Mouse (Mus musculus) forebrain, embryonic 12.5 days (tissue): ENCODE measurements at regions not wholly inside any gene's neighbourhood (a gene's known extent, or its start where the extent isn't known, plus 50 kb on each side); places are given as distances from the start of the nearest gene placed in this dataset.

Experiments used
- ATAC-seq: fragments of 200-750 bp; cut with Nextera tagmentation; 2 replicates; pipeline ENCODE4 v1.8.0; 2017; ENCODE audit warnings: moderate TSS enrichment; ENCODE audit not compliant: low FRiP score
- H3K27ac ChIP-seq: fragments of 300-500 bp; sonication (generic); 2 replicates; pipeline ENCODE4 v1.5.1; 2016; ENCODE audit warnings: mild to moderate bottlenecking
- H3K27me3 ChIP-seq: fragments of 300-500 bp; sonication (generic); 2 replicates; pipeline ENCODE4 v1.6.1; 2016; ENCODE audit warnings: mild to moderate bottlenecking
- H3K36me3 ChIP-seq: fragments of 300-500 bp; sonication (generic); replicated peaks from 2 replicates; pipeline ENCODE4 v1.6.1; 2016; ENCODE audit warnings: mild to moderate bottlenecking
- H3K4me1 ChIP-seq: fragments of 300-500 bp; sonication (generic); 2 replicates; pipeline ENCODE4 v1.6.1; 2016
- H3K4me2 ChIP-seq: fragments of 300-500 bp; sonication (generic); 2 replicates; pipeline ENCODE4 v1.6.1; 2016; ENCODE audit warnings: mild to moderate bottlenecking, moderate library complexity
- H3K4me3 ChIP-seq: fragments of 300-500 bp; sonication (generic); replicated peaks from 2 replicates; pipeline ENCODE4 v1.5.1; 2016; ENCODE audit warnings: mild to moderate bottlenecking
- H3K9ac ChIP-seq: fragments of 300-500 bp; sonication (generic); 2 replicates; pipeline ENCODE4 v1.6.1; 2016; ENCODE audit warnings: mild to moderate bottlenecking
- H3K9me3 ChIP-seq: fragments of 300-500 bp; sonication (generic); 2 replicates; pipeline ENCODE4 v1.6.1; 2016
- WGBS: fragments of 180-500 bp; shearing (Covaris S2); methylation state at CpG from one replicate; pipeline ENCODE4 v1.1.7; 2016; 5-methylcytosine and 5-hydroxymethylcytosine counted together

- no peaks in the 10 kb centered on the region for H3K9me3 ChIP-seq
- no peaks in the 10 kb centered on the region for H3K27me3 ChIP-seq
- H3K4me2 ChIP-seq = no peak overlapping the region
- H3K9ac ChIP-seq = no peak overlapping the region
- no peak for ATAC-seq
- 53% methylated on average over 1 of the region's 1 CpGs for WGBS
- no peaks in the 10 kb centered on the region for H3K36me3 ChIP-seq
- no peak overlapping the region for H3K4me3 ChIP-seq
- no peak overlapping the region for H3K27ac ChIP-seq
- H3K4me1 ChIP-seq = no peaks in the 10 kb centered on the region
Observed at GRCm38 (mm10) chr8:29460119-29460518, 2012.6 kb downstream of the Poteg start.

GRCm38 (mm10) chr8:29492931-29493330, 2045.5 kb downstream of the Poteg start:
- Histone ChIP-seq H3K4me3 (no peak overlapping the region), H3K4me2 (no peak overlapping the region), H3K27me3 (no peaks in the 10 kb centered on the region), H3K9me3 (no peaks in the 10 kb centered on the region), H3K27ac (no peak overlapping the region), H3K36me3 (no peaks in the 10 kb centered on the region), H3K4me1 (no peaks in the 10 kb centered on the region), H3K9ac (no peak overlapping the region)
- 86% methylated on average over 2 of the region's 2 CpGs for WGBS
- ATAC-seq = no peak

GRCm38 (mm10) chr8:29527327-29527726, 2079.9 kb downstream of the Poteg start:
- H3K4me2 ChIP-seq = no peak overlapping the region
- no peaks in the 10 kb centered on the region for H3K4me1 ChIP-seq
- no peaks in the 10 kb centered on the region for H3K9me3 ChIP-seq
- H3K36me3 ChIP-seq = no peaks in the 10 kb centered on the region
- H3K27me3 ChIP-seq = no peaks in the 10 kb centered on the region
- H3K4me3 ChIP-seq = no peak overlapping the region
- no peak for ATAC-seq
- 90% methylated on average over 1 of the region's 1 CpGs for WGBS
- no peak overlapping the region for H3K27ac ChIP-seq
- no peak overlapping the region for H3K9ac ChIP-seq

GRCm38 (mm10) chr8:29531565-29531964, 2084.1 kb downstream of the Poteg start:
- no peak overlapping the region for H3K27ac ChIP-seq
- no peak overlapping the region for H3K4me2 ChIP-seq
- H3K27me3 ChIP-seq = no peaks in the 10 kb centered on the region
- WGBS = 65% methylated on average over 4 of the region's 4 CpGs
- H3K9me3 ChIP-seq = no peaks in the 10 kb centered on the region
- no peak overlapping the region for H3K4me3 ChIP-seq
- no peak overlapping the region for H3K9ac ChIP-seq
- no peak for ATAC-seq
- no peaks in the 10 kb centered on the region for H3K36me3 ChIP-seq
- H3K4me1 ChIP-seq = no peaks in the 10 kb centered on the region

- H3K27me3 ChIP-seq = no peaks in the 10 kb centered on the region
- no peak overlapping the region for H3K27ac ChIP-seq
- no peaks in the 10 kb centered on the region for H3K4me1 ChIP-seq
- ATAC-seq = no peak
- WGBS = 86% methylated on average over 2 of the region's 2 CpGs
- no peaks in the 10 kb centered on the region for H3K9me3 ChIP-seq
- H3K4me2 ChIP-seq = no peak overlapping the region
- H3K36me3 ChIP-seq = no peaks in the 10 kb centered on the region
- H3K4me3 ChIP-seq = no peak overlapping the region
- H3K9ac ChIP-seq = no peak overlapping the region
Observed at GRCm38 (mm10) chr8:29538016-29538415, 2090.5 kb downstream of the Poteg start.

- Histone ChIP-seq H3K4me1 (no peaks in the 10 kb centered on the region; the same call in 1 of the 2 replicates), H3K9me3 (no peaks in the 10 kb centered on the region), H3K4me2 (no peak overlapping the region), H3K36me3 (no peaks in the 10 kb centered on the region), H3K27ac (no peak overlapping the region), H3K4me3 (no peak overlapping the region), H3K9ac (no peak overlapping the region), H3K27me3 (no peaks in the 10 kb centered on the region)
- 82% methylated on average over 3 of the region's 3 CpGs for WGBS
- ATAC-seq = no peak
Observed at GRCm38 (mm10) chr8:29539856-29540255, 2092.4 kb downstream of the Poteg start.

- Histone ChIP-seq H3K27me3 (no peaks in the 10 kb centered on the region), H3K4me1 (no peaks in the 10 kb centered on the region; the same call in 1 of the 2 replicates), H3K4me2 (no peak overlapping the region), H3K9ac (no peak overlapping the region), H3K36me3 (no peaks in the 10 kb centered on the region), H3K9me3 (no peaks in the 10 kb centered on the region), H3K27ac (no peak overlapping the region), H3K4me3 (no peak overlapping the region)
- 22% methylated on average over 5 of the region's 5 CpGs for WGBS
- ATAC-seq = peak; percentile 94
Observed at GRCm38 (mm10) chr8:29544142-29544541, 2096.7 kb downstream of the Poteg start.

- ATAC-seq = no peak
- WGBS = 86% methylated on average over 6 of the region's 6 CpGs
Observed at GRCm38 (mm10) chr8:29585671-29586070, 2138.2 kb downstream of the Poteg start.

GRCm38 (mm10) chr8:29594129-29594528, 2146.7 kb downstream of the Poteg start:
- WGBS = 89% methylated on average over 9 of the region's 9 CpGs
- Histone ChIP-seq H3K4me1 (no peaks in the 10 kb centered on the region), H3K36me3 (no peaks in the 10 kb centered on the region), H3K9ac (no peak overlapping the region), H3K4me2 (no peak overlapping the region), H3K27ac (no peak overlapping the region), H3K27me3 (no peaks in the 10 kb centered on the region), H3K9me3 (no peaks in the 10 kb centered on the region), H3K4me3 (no peak overlapping the region)
- ATAC-seq = no peak

More at GRCm38 (mm10) chr8:29585671-29586070, 2138.2 kb downstream of the Poteg start:
- no peaks in the 10 kb centered on the region for H3K9me3 ChIP-seq
- H3K4me2 ChIP-seq = no peak overlapping the region
- H3K4me1 ChIP-seq = no peaks in the 10 kb centered on the region; the same call in 1 of the 2 replicates
- H3K27ac ChIP-seq = no peak overlapping the region
- H3K4me3 ChIP-seq = no peak overlapping the region
- no peaks in the 10 kb centered on the region for H3K36me3 ChIP-seq
- no peak overlapping the region for H3K9ac ChIP-seq
- no peaks in the 10 kb centered on the region for H3K27me3 ChIP-seq

- Histone ChIP-seq H3K27ac (no peak overlapping the region), H3K4me2 (no peak overlapping the region), H3K9ac (no peak overlapping the region), H3K9me3 (no peaks in the 10 kb centered on the region), H3K36me3 (no peaks in the 10 kb centered on the region), H3K4me1 (peaks cover 3% of the 10 kb centered on the region; the same call in 1 of the 2 replicates), H3K27me3 (no peaks in the 10 kb centered on the region), H3K4me3 (no peak overlapping the region)
- WGBS = 68% methylated on average over 7 of the region's 7 CpGs
- ATAC-seq = no peak
Observed at GRCm38 (mm10) chr8:29614098-29614497, 2166.6 kb downstream of the Poteg start.

GRCm38 (mm10) chr8:29661616-29662015, 2214.1 kb downstream of the Poteg start:
- Histone ChIP-seq H3K4me1 (no peaks in the 10 kb centered on the region), H3K36me3 (no peaks in the 10 kb centered on the region), H3K27ac (no peak overlapping the region), H3K9ac (no peak overlapping the region), H3K27me3 (no peaks in the 10 kb centered on the region), H3K9me3 (no peaks in the 10 kb centered on the region), H3K4me3 (no peak overlapping the region), H3K4me2 (no peak overlapping the region)
- peak; percentile 39; the same call in 1 of the 2 replicates for ATAC-seq
- WGBS = 70% methylated on average over 3 of the region's 3 CpGs

- H3K9me3 ChIP-seq = no peaks in the 10 kb centered on the region
- H3K4me3 ChIP-seq = no peak overlapping the region
- no peak overlapping the region for H3K9ac ChIP-seq
- no peak for ATAC-seq
- no peak overlapping the region for H3K27ac ChIP-seq
- 64% methylated on average over 3 of the region's 3 CpGs for WGBS
- H3K36me3 ChIP-seq = no peaks in the 10 kb centered on the region
- no peaks in the 10 kb centered on the region for H3K4me1 ChIP-seq
- no peaks in the 10 kb centered on the region for H3K27me3 ChIP-seq
- H3K4me2 ChIP-seq = no peak overlapping the region
Observed at GRCm38 (mm10) chr8:29675870-29676269, 2228.4 kb downstream of the Poteg start.

GRCm38 (mm10) chr8:29683340-29683739, 2235.9 kb downstream of the Poteg start:
- WGBS = 12% methylated on average over 1 of the region's 1 CpGs
- no peak overlapping the region for H3K9ac ChIP-seq
- ATAC-seq = peak; percentile 68; the same call in 1 of the 2 replicates
- H3K4me1 ChIP-seq = no peaks in the 10 kb centered on the region
- no peaks in the 10 kb centered on the region for H3K9me3 ChIP-seq
- H3K27ac ChIP-seq = no peak overlapping the region
- no peak overlapping the region for H3K4me2 ChIP-seq
- no peaks in the 10 kb centered on the region for H3K36me3 ChIP-seq
- no peak overlapping the region for H3K4me3 ChIP-seq
- H3K27me3 ChIP-seq = no peaks in the 10 kb centered on the region
